Mouse (Mus musculus): ENCODE measurements around the gene Amacr. TPM values are rescaled to one million over a fixed set of nuclear protein-coding genes. Genes with fewer than 3 reads are reported as not detected.

Gene Amacr
- 10 to 100 TPM; 19.5 to 21.0 TPM for total RNA-seq (2021)
- long read RNA-seq, experiment 1, transcript Amacr-201 (5 exons, 2,577 nt) = major isoform, 30 of 33 reads
- long read RNA-seq, experiment 1, partial matches to known transcripts = 0 of 33 reads
- long read RNA-seq, experiment 1, other reads (novel, unspliced or antisense) = 3 of 33 reads
- long read RNA-seq, experiment 2, transcript Amacr-201 (5 exons, 2,577 nt) = major isoform, 32 of 34 reads
- long read RNA-seq, experiment 2, partial matches to known transcripts = 0 of 34 reads
- long read RNA-seq, experiment 2, other reads (novel, unspliced or antisense) = 2 of 34 reads

GRCm38 (mm10) chr15:10981377-10982063 lies at the start of gene Amacr:
Amacr (plus strand) TSS chr15:10981756.
- peak; percentile 67 to 82 for DNase-seq (ENCODE audit: low spot score in 2 of 2)

- no peak for DNase-seq (ENCODE audit: low spot score in 2 of 2)
These were observed 47.6 kb upstream of the Amacr start for GRCm38 (mm10) chr15:10933930-10934329.

- DNase-seq (ENCODE audit: low spot score in 2 of 2) = no peak
These were observed 41.1 kb upstream of the Amacr start for GRCm38 (mm10) chr15:10940148-10941108.

- DNase-seq (ENCODE audit: low spot score in 2 of 2) = no peak
These were observed 39.7 kb upstream of the Amacr start for GRCm38 (mm10) chr15:10941901-10942300.

GRCm38 (mm10) chr15:10947852-10948251 lies 33.7 kb upstream of the Amacr start:
- no peak for DNase-seq (ENCODE audit: low spot score in 2 of 2)

GRCm38 (mm10) chr15:10951951-10952759 lies 29.4 kb upstream of the Amacr start, which contains the start of gene C1qtnf3:
C1qtnf3 (plus strand) TSS chr15:10952332.
- no peak for DNase-seq (ENCODE audit: low spot score in 2 of 2)

- no peak for DNase-seq (ENCODE audit: low spot score in 2 of 2)
These were observed 28.7 kb upstream of the Amacr start for GRCm38 (mm10) chr15:10952760-10953305.

GRCm38 (mm10) chr15:10953465-10953864 lies 28.1 kb upstream of the Amacr start:
- no peak for DNase-seq (ENCODE audit: low spot score in 2 of 2)

GRCm38 (mm10) chr15:10954381-10955016 lies 27.1 kb upstream of the Amacr start:
- no peak for DNase-seq (ENCODE audit: low spot score in 2 of 2)

- no peak for DNase-seq (ENCODE audit: low spot score in 2 of 2)
These were observed 26.4 kb upstream of the Amacr start for GRCm38 (mm10) chr15:10955156-10955555.

GRCm38 (mm10) chr15:10956706-10957105 lies 24.9 kb upstream of the Amacr start:
- no peak for DNase-seq (ENCODE audit: low spot score in 2 of 2)

- DNase-seq (ENCODE audit: low spot score in 2 of 2) = no peak
These were observed 22.1 kb upstream of the Amacr start for GRCm38 (mm10) chr15:10959277-10960026.

GRCm38 (mm10) chr15:10960267-10960666 lies 21.3 kb upstream of the Amacr start:
- DNase-seq (ENCODE audit: low spot score in 2 of 2) = no peak

- DNase-seq (ENCODE audit: low spot score in 2 of 2) = no peak
These were observed 19.0 kb upstream of the Amacr start for GRCm38 (mm10) chr15:10962601-10963000.

- no peak for DNase-seq (ENCODE audit: low spot score in 2 of 2)
These were observed 12.1 kb upstream of the Amacr start for GRCm38 (mm10) chr15:10969439-10969838.

GRCm38 (mm10) chr15:10970777-10971176 lies 10.8 kb upstream of the Amacr start:
- no peak for DNase-seq (ENCODE audit: low spot score in 2 of 2)

- no peak for DNase-seq (ENCODE audit: low spot score in 2 of 2)
These were observed 4.4 kb upstream of the Amacr start for GRCm38 (mm10) chr15:10977151-10977550.

- DNase-seq (ENCODE audit: low spot score in 2 of 2) = no peak
These were observed 844 bp upstream of the Amacr start for GRCm38 (mm10) chr15:10980712-10981111.

GRCm38 (mm10) chr15:10982064-10982435 lies 494 bp downstream of the Amacr start:
- DNase-seq (ENCODE audit: low spot score in 2 of 2) = no peak
